Mouse (Mus musculus) left cerebral cortex, postnatal 36 days (tissue): Measurements from ENCODE around the gene Lsr. TPM values are rescaled to one million over a fixed set of nuclear protein-coding genes. Genes with fewer than 3 reads are reported as not detected.

Experiments
- DNase-seq, 2 experiments: peaks; one replicate each; pipeline ENCODE4 v3.0.0; 2021 to 2022; ENCODE audit warnings: low spot score in 2 of 2, mixed read lengths in 1 of 2
- intact Hi-C: fragments of 180-260 bp; cut with DNase I; formaldehyde crosslinking; loops from one replicate; pipeline ENCODE4 v1.15.1; 2025
- total RNA-seq, 2 experiments: library from RNA; stranded (reverse); gene quantifications; 2 replicates each; pipeline ENCODE4 v1.2.3; 2021

Lsr gene
- 1 to 10 TPM; 7.0 to 9.8 TPM for total RNA-seq

- no peak for DNase-seq
Observed at GRCm38 (mm10) chr7:30973251-30973500, at the start of gene Lsr. Lsr (minus strand) TSS chr7:30973464.

GRCm38 (mm10) chr7:31017104-31017901, 44.0 kb upstream of the Lsr start:
- peak; percentile 76 to 80 for DNase-seq

More at GRCm38 (mm10) chr7:30973251-30973500, at the start of gene Lsr:
- intact Hi-C loops = no loop called here

GRCm38 (mm10) chr7:31012971-31013370, 39.7 kb upstream of the Lsr start:
- no peak for DNase-seq
- intact Hi-C loops = no loop called here

More at GRCm38 (mm10) chr7:31017104-31017901, 44.0 kb upstream of the Lsr start:
- intact Hi-C loops = no loop called here

GRCm38 (mm10) chr7:31008889-31009288, 35.6 kb upstream of the Lsr start:
- intact Hi-C loops = no loop called here
- DNase-seq = no peak

- intact Hi-C loops = no loop called here
- no peak for DNase-seq
Observed at GRCm38 (mm10) chr7:31008175-31008574, 34.9 kb upstream of the Lsr start.

GRCm38 (mm10) chr7:31007775-31008174, 34.5 kb upstream of the Lsr start:
- no peak for DNase-seq
- intact Hi-C loops = no loop called here

- DNase-seq = no peak
Observed at GRCm38 (mm10) chr7:31002650-31003049, 29.4 kb upstream of the Lsr start.

GRCm38 (mm10) chr7:31000505-31001020, 27.3 kb upstream of the Lsr start:
- intact Hi-C loops = no loop called here

More at GRCm38 (mm10) chr7:31002650-31003049, 29.4 kb upstream of the Lsr start:
- intact Hi-C loops = no loop called here

DNA sequence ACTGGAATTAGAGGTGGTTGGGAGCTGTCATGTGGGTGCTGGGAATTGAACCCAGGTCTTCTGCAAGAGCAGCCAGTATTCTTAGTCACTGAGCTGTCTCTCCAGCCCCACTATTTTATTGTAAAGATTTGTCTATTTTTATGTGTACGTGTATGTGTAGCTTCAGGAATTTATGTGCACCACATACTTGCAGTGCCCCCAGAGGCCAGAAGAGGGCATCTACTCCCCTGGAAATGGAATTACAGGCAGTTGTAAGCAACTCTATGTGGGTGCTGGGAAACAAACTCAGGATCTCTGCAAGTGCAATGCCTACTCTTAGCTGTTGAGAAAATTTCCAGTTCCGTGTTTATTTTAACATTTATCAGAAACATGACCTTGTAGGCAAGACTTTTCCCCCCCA, 23.2 kb upstream of the Lsr start:
- DNase-seq = no peak
- intact Hi-C loops = no loop called here

More at GRCm38 (mm10) chr7:31000505-31001020, 27.3 kb upstream of the Lsr start:
- peak in 1 of 2 experiments; percentile 16 for DNase-seq

DNA sequence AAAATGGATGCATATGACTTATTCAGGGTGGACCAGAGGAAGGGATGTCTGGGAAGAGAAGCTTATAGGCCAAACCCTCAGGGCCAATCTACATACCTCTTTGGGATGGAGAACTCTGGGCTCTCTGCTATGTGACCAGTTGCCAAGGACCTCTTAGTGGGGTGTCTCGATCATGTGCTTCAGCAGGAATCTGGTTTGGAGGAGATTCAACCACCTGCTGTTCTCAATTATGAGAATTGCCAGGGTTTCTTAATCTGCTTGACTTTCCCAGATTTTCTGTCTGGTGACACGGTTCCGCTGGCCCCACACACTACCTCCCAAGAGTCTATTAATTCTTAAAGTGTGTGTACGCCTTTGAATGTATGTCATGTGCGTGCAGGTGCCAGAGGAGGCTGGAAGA, 20.7 kb upstream of the Lsr start:
- intact Hi-C loops = no loop called here
- no peak for DNase-seq

DNA sequence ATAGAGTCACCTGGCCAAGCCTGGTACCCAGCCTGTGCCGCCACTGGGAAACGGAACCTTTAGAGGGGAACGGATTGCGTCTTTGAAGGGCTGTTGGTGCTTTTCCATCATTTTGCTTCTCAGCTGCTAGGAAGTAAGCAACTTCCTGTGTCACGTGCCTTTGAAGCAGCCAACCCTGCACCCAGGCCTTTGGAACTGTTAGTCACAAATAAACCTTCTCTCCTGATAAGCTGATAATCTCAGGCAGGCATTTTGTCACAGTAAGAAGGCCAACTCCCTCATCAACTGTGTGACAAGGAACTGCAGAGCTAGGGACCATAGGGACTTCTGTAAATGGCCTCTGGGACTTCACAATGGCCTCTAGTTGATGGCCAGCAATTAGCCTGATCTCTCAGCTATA, 18.9 kb upstream of the Lsr start:
- intact Hi-C loops = no loop called here
- DNase-seq = no peak

GRCm38 (mm10) chr7:30988519-30989162, 15.4 kb upstream of the Lsr start:
- intact Hi-C loops = no loop called here

DNA sequence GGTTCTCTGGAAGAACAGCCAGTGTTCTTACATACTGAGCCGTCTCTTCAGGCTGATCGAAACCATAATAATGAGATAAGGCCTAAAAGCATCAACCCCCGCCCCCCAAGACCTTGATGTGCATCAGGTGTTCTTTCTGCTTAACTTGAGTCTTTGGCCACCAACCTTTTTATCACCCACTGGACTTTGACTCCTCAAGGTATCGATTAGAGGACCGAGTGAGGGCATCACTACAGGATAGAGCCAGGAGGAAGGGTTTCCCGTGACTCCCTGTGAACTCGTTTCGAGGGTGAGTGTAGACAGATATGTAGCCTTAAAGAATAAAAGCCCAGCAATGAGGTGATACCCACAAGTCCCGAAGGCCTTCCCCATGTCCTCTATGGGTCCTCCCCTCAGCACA, 12.1 kb upstream of the Lsr start:
- no peak for DNase-seq
- intact Hi-C loops = no loop called here

More at GRCm38 (mm10) chr7:30988519-30989162, 15.4 kb upstream of the Lsr start:
- no peak for DNase-seq

DNA sequence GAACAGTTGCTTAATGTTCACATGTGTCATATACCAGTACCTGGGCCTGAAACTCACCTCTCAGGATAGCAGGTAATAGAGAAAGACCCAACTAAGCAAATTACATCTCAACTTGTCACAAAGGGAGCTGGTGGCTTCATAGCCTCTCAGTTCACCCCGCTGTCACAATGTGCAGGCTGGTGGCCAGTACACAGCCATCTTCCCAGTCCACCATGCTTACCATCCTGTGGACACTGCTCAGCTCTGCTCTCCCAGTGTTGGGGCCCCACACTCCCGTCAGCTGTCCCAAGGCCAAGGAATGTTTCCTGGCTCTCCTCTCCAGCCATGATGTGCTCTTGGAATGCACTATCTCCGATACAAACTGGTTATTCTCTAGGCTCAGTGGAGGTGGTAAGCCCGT, 8.4 kb upstream of the Lsr start:
- DNase-seq = no peak
- intact Hi-C loops = no loop called here

DNA sequence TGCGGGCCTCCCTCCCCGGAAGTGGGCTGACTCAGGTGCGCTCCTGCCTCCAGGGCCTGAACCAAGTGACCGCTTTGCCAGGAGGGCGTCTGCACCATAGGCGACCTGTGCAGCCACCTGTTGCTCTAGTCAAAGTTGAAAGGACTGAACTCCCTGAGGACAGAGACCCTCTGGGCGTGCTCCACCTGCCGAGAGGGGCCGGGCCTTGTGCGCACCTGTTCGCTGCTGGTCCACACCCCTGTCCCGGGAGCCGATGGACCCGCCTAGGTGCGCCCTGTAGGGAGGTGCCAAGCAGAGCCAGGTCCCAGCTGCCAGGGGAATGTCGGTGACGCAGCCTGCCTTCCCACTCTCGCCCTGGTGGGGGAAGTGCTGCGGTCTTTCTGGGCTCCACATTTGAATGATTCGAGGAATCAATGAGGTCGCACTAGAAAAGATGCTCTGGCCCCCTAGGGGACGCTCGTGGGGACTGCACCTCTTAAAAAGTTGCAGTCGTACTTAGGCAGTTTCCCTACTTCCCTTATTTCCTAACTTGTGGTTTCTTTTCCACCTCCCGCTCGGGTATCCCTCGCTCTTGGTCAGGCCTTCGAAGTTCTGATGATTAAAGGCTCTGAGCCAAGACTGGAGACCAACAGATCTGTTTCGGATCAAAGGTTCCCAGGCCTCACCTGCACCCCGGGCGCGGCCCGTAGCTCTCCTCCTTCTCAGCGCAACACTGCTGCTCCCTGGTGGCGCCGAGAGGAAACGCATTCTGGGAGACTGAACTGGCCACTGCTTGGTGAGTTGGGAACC, 431 bp upstream of the Lsr start, which contains the start of gene Fam187b:
Fam187b (plus strand) TSS at position 290 of the 789 bp plus-strand sequence.
- intact Hi-C loops = loop anchor here (1.0 kb wide), 1 partner anchor 100 kb away; no protein-coding TSS in a partner anchor

GRCm38 (mm10) chr7:30972426-30973250, 626 bp downstream of the Lsr start:
- intact Hi-C loops = no loop called here
- no peak for DNase-seq

More for the DNA sequence above, 431 bp upstream of the Lsr start, which contains the start of gene Fam187b:
- DNase-seq = peak; percentile 61 to 75

- DNase-seq = no peak
- intact Hi-C loops = no loop called here
Observed at GRCm38 (mm10) chr7:30971901-30972300, 1.4 kb downstream of the Lsr start.

GRCm38 (mm10) chr7:30969174-30969573, 4.1 kb downstream of the Lsr start:
- intact Hi-C loops = no loop called here
- DNase-seq = no peak

- intact Hi-C loops = no loop called here
- no peak for DNase-seq
Observed at GRCm38 (mm10) chr7:30968611-30969010, 4.7 kb downstream of the Lsr start.
